In genomic region chr12:100377791-100378190, GRCm38 (mm10) we compare ENCODE assay signal across 28 mouse cellular contexts.
A peak's percentile ranks its signal among the peaks of the same experiment; 100 is the strongest.
DNase-seq lines count a peak whose midpoint lies in the region; ATAC-seq and TF ChIP-seq lines count a peak whose summit lies in the region.
"Had no signal": no experiment of that assay in that cellular context is flagged by ENCODE, and none has a peak within 500 bp of the region (broad histone marks: within the 10 kb centered on the region; RNA-seq: fewer than 3 reads in every experiment).

No protein-coding gene starts in this region.

- no peak overlapping the region for H3K4me2 ChIP-seq in forebrain, embryonic 12.5 days
- no peak overlapping the region for H3K4me2 ChIP-seq in forebrain, embryonic 15.5 days (replicated peaks)
- no peak overlapping the region for H3K4me2 ChIP-seq in midbrain, embryonic 11.5 days
- H3K4me2 ChIP-seq: embryonic facial prominence, embryonic 12.5 days; embryonic facial prominence, embryonic 15.5 days; forebrain, embryonic 13.5 days; heart, embryonic 13.5 days; hindbrain, embryonic 12.5 days; hindbrain, embryonic 15.5 days had no signal

- H3K9ac ChIP-seq in forebrain, embryonic 12.5 days: no peak overlapping the region
- H3K9ac ChIP-seq in forebrain, embryonic 15.5 days (replicated peaks): no peak overlapping the region
- H3K9ac ChIP-seq in midbrain, embryonic 11.5 days (ENCODE audit: low read length): no peak overlapping the region
- H3K9ac ChIP-seq: embryonic facial prominence, embryonic 12.5 days; embryonic facial prominence, embryonic 15.5 days; forebrain, embryonic 13.5 days; forebrain, postnatal 0 days; heart, embryonic 13.5 days; hindbrain, embryonic 12.5 days; hindbrain, embryonic 15.5 days had no signal

- peak overlapping the region; percentile 42; the same call in 1 of the 2 replicates for H3K27ac ChIP-seq in forebrain, embryonic 12.5 days
- H3K27ac ChIP-seq in forebrain, embryonic 15.5 days (replicated peaks): no peak overlapping the region
- H3K27ac ChIP-seq in midbrain, embryonic 10.5 days (replicated peaks): 0 out of 2 replicates have a peak overlapping the region, but pooled peaks have one; percentile 49
- no peak overlapping the region for H3K27ac ChIP-seq in midbrain, embryonic 11.5 days (ENCODE audit: low read depth, low read length)
- peak overlapping the region; percentile 43; the same call in 1 of the 2 replicates for H3K27ac ChIP-seq in embryonic fibroblast, embryonic 13.5 days (ENCODE audit: insufficient read depth, low read length)
- H3K27ac ChIP-seq: embryonic facial prominence, embryonic 12.5 days; embryonic facial prominence, embryonic 15.5 days; forebrain, embryonic 13.5 days; gastrocnemius, adult 2 months; heart, adult 2 months; heart, embryonic 10.5 days; heart, embryonic 13.5 days; hindbrain, embryonic 12.5 days; hindbrain, embryonic 15.5 days had no signal

- no peaks in the 10 kb centered on the region for H3K27me3 ChIP-seq in forebrain, embryonic 12.5 days
- H3K27me3 ChIP-seq in forebrain, embryonic 15.5 days: no peaks in the 10 kb centered on the region
- H3K27me3 ChIP-seq in midbrain, embryonic 10.5 days (ENCODE audit: low read depth, poor library complexity, severe bottlenecking): no peaks in the 10 kb centered on the region
- H3K27me3 ChIP-seq in midbrain, embryonic 11.5 days (ENCODE audit: control insufficient read depth, insufficient read depth, low read length): no peaks in the 10 kb centered on the region
- H3K27me3 ChIP-seq: CH12.LX; embryonic facial prominence, embryonic 12.5 days; embryonic facial prominence, embryonic 15.5 days; forebrain, embryonic 13.5 days; heart, embryonic 13.5 days; hindbrain, embryonic 12.5 days; hindbrain, embryonic 15.5 days had no signal

- ATAC-seq in forebrain, embryonic 12.5 days (ENCODE audit: low FRiP score): no peak
- ATAC-seq in forebrain, embryonic 15.5 days (replicated peaks): no peak
- no peak for ATAC-seq in midbrain, embryonic 11.5 days (ENCODE audit: low FRiP score)
- ATAC-seq: forebrain, embryonic 13.5 days; forebrain, postnatal 0 days had no signal

- no peaks in the 10 kb centered on the region for H3K9me3 ChIP-seq in forebrain, embryonic 12.5 days
- no peaks in the 10 kb centered on the region for H3K9me3 ChIP-seq in forebrain, embryonic 15.5 days
- no peaks in the 10 kb centered on the region for H3K9me3 ChIP-seq in midbrain, embryonic 10.5 days (replicated peaks)
- H3K9me3 ChIP-seq in midbrain, embryonic 11.5 days (ENCODE audit: control insufficient read depth, low read length): no peaks in the 10 kb centered on the region
- H3K9me3 ChIP-seq: embryonic facial prominence, embryonic 12.5 days; embryonic facial prominence, embryonic 15.5 days; forebrain, embryonic 13.5 days; G1E; heart, embryonic 10.5 days; heart, embryonic 13.5 days; hindbrain, embryonic 12.5 days; hindbrain, embryonic 15.5 days had no signal

- H3K4me3 ChIP-seq in forebrain, embryonic 12.5 days (replicated peaks): no peak overlapping the region
- H3K4me3 ChIP-seq in forebrain, embryonic 15.5 days: no peak overlapping the region
- H3K4me3 ChIP-seq in midbrain, embryonic 10.5 days: no peak overlapping the region
- H3K4me3 ChIP-seq in midbrain, embryonic 11.5 days (ENCODE audit: low read depth, low read length): no peak overlapping the region
- H3K4me3 ChIP-seq in embryonic fibroblast, embryonic 13.5 days (ENCODE audit: insufficient read depth, low read length): no peak overlapping the region
- H3K4me3 ChIP-seq: embryonic facial prominence, embryonic 12.5 days; embryonic facial prominence, embryonic 15.5 days; erythroblast, embryonic 14.5 days; forebrain, embryonic 13.5 days; gastrocnemius, adult 2 months; heart, adult 2 months; heart, embryonic 10.5 days; heart, embryonic 13.5 days; hindbrain, embryonic 12.5 days; hindbrain, embryonic 15.5 days had no signal

- no peak for TF ChIP-seq CTCF in embryonic fibroblast, embryonic 13.5 days (IDR thresholded peaks at IDR 0.05; ENCODE audit: borderline replicate concordance, insufficient read depth, low read length)

- DNase-seq in midbrain, embryonic 10.5 days (ENCODE audit: low spot score): no peak
- no peak for DNase-seq in midbrain, embryonic 11.5 days (ENCODE audit: low spot score, missing footprints)
- DNase-seq in 3T3-L1 (ENCODE audit: low read depth, low spot score): peak; percentile 57
- DNase-seq in ovary, adult 18-20 months (ENCODE audit: low spot score): no peak
- DNase-seq in adrenal gland, adult 2 months: no peak
- DNase-seq: adrenal gland, adult 8-10 months; adrenal gland, postnatal 25 days; B cell, adult 2 months; cerebellum, adult 11-12 months; cerebellum, adult 9-10 months; cerebellum, postnatal 14 days; forebrain, postnatal 0 days; gastrocnemius, adult 2 months; gastrocnemius, postnatal 25 days; heart, adult 2 months had no signal

- no peak for TF ChIP-seq POLR2A in embryonic fibroblast, embryonic 13.5 days (IDR thresholded peaks at IDR 0.05; ENCODE audit: low read depth, low read length)

- WGBS in forebrain, embryonic 12.5 days: 39% methylated on average over 1 of the region's 1 CpGs
- 43% methylated on average over 1 of the region's 1 CpGs for WGBS in forebrain, embryonic 15.5 days
- 64% methylated on average over 1 of the region's 1 CpGs for WGBS in midbrain, embryonic 10.5 days
- 40% methylated on average over 1 of the region's 1 CpGs for WGBS in midbrain, embryonic 11.5 days

- peaks cover 44% of the 10 kb centered on the region for H3K36me3 ChIP-seq in forebrain, embryonic 12.5 days (replicated peaks)
- peaks cover 30% of the 10 kb centered on the region for H3K36me3 ChIP-seq in forebrain, embryonic 15.5 days
- H3K36me3 ChIP-seq in midbrain, embryonic 10.5 days: peaks cover 44% of the 10 kb centered on the region
- H3K36me3 ChIP-seq in midbrain, embryonic 11.5 days (ENCODE audit: control insufficient read depth, insufficient read depth, low read length): peaks cover 2% of the 10 kb centered on the region; the same call in 1 of the 2 replicates

- 0 out of 2 replicates have a peak, but pooled peaks cover 2% of the 10 kb centered on the region for H3K4me1 ChIP-seq in forebrain, embryonic 12.5 days
- H3K4me1 ChIP-seq in forebrain, embryonic 15.5 days: no peaks in the 10 kb centered on the region
- H3K4me1 ChIP-seq in midbrain, embryonic 10.5 days: peaks cover 4% of the 10 kb centered on the region; the same call in 1 of the 2 replicates
- H3K4me1 ChIP-seq in midbrain, embryonic 11.5 days (ENCODE audit: control insufficient read depth, insufficient read depth, low read length): no peaks in the 10 kb centered on the region
- H3K4me1 ChIP-seq in embryonic fibroblast, embryonic 13.5 days (ENCODE audit: control insufficient read depth, insufficient read depth, low read length): peaks cover 7% of the 10 kb centered on the region
- H3K4me1 ChIP-seq: embryonic facial prominence, embryonic 12.5 days; forebrain, embryonic 13.5 days; heart, embryonic 10.5 days; hindbrain, embryonic 12.5 days; hindbrain, embryonic 15.5 days had no signal

Comparison
In these comparisons a context has a peak if more than half of its experiments do, and no peak if none do; other contexts are left out.
1. H3K27ac ChIP-seq: peak in forebrain, embryonic 12.5 days (single experiment), midbrain, embryonic 10.5 days (single experiment) and embryonic fibroblast, embryonic 13.5 days (single experiment); none in forebrain, embryonic 15.5 days (single experiment) and midbrain, embryonic 11.5 days (single experiment).